Mouse (Mus musculus): ENCODE data around the gene Osm.

- TF ChIP-seq CHD2 (IDR thresholded peaks at IDR 0.05; ENCODE audit: low read depth, low read length) (no peak), MAFK (IDR thresholded peaks at IDR 0.05; ENCODE audit: insufficient read depth, low read depth, low read length) (no peak), ZC3H11A (IDR thresholded peaks at IDR 0.05; ENCODE audit: borderline replicate concordance, low read depth, low read length) (no peak), ZNF384 (IDR thresholded peaks at IDR 0.05; ENCODE audit: low read depth, low read length) (no peak)
Measured at GRCm38 (mm10) chr11:4205097-4205655, 31.0 kb upstream of the Osm start.
